Mouse (Mus musculus): ENCODE data around the gene Frs3. TPM values are rescaled to one million over a fixed set of nuclear protein-coding genes. Genes with fewer than 3 reads are reported as not detected.

Frs3 gene
- polyA plus RNA-seq (2012; rRNA removed): 32.2 and 34.0 TPM in 2 replicates

DNA sequence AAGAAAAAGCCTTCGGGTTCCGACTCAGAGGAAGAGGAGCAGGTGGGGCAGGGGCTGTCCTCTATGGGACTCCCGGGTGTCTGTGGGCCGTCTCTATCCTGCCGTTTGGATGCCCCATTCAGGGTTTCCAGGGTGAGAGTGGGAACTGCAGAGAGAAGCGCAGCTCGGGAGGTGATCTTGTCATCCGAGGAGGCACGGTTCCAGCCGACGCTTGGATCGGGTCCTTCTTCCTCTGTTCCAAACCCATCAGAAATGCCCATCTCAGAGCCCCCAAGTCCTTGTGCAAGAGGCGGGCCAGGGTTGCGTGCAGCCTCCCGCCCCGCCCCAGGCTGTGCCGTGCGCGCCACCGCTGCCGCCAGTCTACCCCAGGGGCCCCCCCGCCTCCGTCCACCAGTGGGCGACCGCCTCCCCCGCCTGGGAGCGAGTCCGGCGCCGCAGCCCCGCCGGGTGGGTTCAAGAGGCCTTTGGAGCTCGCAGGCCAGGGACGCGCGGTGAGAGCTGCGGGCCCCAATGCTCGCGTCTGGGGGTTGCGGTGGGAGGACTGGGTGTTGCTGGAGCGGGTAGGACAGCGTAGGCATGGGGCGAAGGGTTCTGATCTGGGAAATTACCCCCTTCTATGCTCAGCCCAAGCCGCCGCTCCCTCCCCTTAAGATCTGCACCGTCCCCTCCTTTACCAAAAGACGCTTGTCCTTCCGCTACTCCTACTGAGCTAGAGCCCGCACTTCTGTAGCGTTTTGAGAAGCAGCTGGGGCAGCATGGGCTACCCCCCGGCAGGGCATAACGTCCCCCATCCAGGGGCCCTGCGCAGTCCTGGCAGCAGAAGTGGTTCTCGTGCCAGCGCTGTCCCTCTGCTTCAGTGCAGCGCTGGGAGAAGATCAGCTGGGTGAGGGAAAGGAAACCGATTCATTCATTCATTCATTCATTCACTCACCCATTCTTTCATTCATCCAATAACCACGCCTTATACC is at the start of gene Frs3:
Frs3 (plus strand) TSS at position 423 of the 968 bp plus-strand sequence.

GRCm38 (mm10) chr17:47688344-47688607 is 554 bp upstream of the Frs3 start, which contains the start of gene Tomm6:
Tomm6 (minus strand) TSS chr17:47688386.

GRCm38 (mm10) chr17:47694442-47694502 is 5.4 kb downstream of the Frs3 start, which contains the start of gene Gm21981:
Gm21981 (minus strand) TSS chr17:47694455.

GRCm38 (mm10) chr17:47694503-47695336 is 5.9 kb downstream of the Frs3 start, which contains the start of gene Prickle4:
Prickle4 (minus strand) TSS chr17:47694736.

DNA sequence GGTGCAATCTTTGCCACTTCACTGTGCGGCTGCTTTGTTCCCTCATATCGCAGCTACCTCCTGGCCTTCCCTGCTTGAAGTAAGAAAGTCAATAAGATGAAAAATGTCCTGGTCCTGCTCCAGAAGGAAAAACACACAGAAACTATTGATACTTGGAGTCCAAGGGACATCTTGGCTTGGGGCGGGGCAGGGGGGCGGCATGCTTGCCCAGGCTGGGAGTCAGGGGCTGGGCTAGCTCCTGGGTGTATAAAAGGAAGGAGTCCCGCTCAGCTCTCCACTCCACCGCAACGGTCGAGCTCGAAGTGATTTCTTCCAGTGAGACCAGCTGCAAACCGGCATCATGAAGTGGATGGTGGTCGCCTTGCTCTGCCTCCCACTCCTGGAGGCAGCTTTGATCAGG is 37.7 kb downstream of the Frs3 start, which contains the start of gene Pgc:
Pgc (plus strand) TSS at position 277 of the 400 bp plus-strand sequence.

GRCm38 (mm10) chr17:47736856-47737255 is 48.0 kb downstream of the Frs3 start, which contains the start of gene Tfeb:
Tfeb (plus strand) TSS chr17:47737030.

Other genes starting within 250 kb of the Frs3 start
- 23.3 and 34.2 TPM in 2 replicates for gene Taf8, start 186.7 kb upstream of the Frs3 start, polyA plus RNA-seq (2012; rRNA removed)
- 161 and 193 TPM in 2 replicates for gene Ccnd3, start 184.0 kb upstream of the Frs3 start, polyA plus RNA-seq (2012; rRNA removed)
- 11.1 and 13.3 TPM in 2 replicates for gene Bysl, start 77.5 kb upstream of the Frs3 start, polyA plus RNA-seq (2012; rRNA removed)
- 23.6 and 26.8 TPM in 2 replicates for gene Med20, start 77.4 kb upstream of the Frs3 start, polyA plus RNA-seq (2012; rRNA removed)
- 3.6 and 4.8 TPM in 2 replicates for gene Gm20517, start 77.4 kb upstream of the Frs3 start, polyA plus RNA-seq (2012; rRNA removed)
- 6.9 and 7.4 TPM in 2 replicates for gene Usp49, start 58.3 kb upstream of the Frs3 start, polyA plus RNA-seq (2012; rRNA removed)
- gene Tomm6, start 644 bp upstream of the Frs3 start, polyA plus RNA-seq (2012; rRNA removed): 63.6 and 92.2 TPM in 2 replicates
- gene Gm21981, start 5.4 kb downstream of the Frs3 start, polyA plus RNA-seq (2012; rRNA removed): 2.0 and 2.6 TPM in 2 replicates
- 3.2 and 7.1 TPM in 2 replicates for gene Prickle4, start 5.7 kb downstream of the Frs3 start, polyA plus RNA-seq (2012; rRNA removed)
- 3.9 and 23.2 TPM in 2 replicates for gene Pgc, start 37.8 kb downstream of the Frs3 start, polyA plus RNA-seq (2012; rRNA removed)
- 48.5 and 55.0 TPM in 2 replicates for gene Tfeb, start 48.0 kb downstream of the Frs3 start, polyA plus RNA-seq (2012; rRNA removed)
- gene Mdfi, start 145.7 kb downstream of the Frs3 start, polyA plus RNA-seq (2012; rRNA removed): 230 and 241 TPM in 2 replicates
- 164 and 199 TPM in 2 replicates for gene Foxp4, start 235.6 kb downstream of the Frs3 start, polyA plus RNA-seq (2012; rRNA removed)